Mouse (Mus musculus): ENCODE results near the gene Wdr59. TPM values are rescaled to one million over a fixed set of nuclear protein-coding genes. Genes with fewer than 3 reads are reported as not detected.

Wdr59 gene
- total RNA-seq, 1 experiment, result 10.4 TPM

DNA sequence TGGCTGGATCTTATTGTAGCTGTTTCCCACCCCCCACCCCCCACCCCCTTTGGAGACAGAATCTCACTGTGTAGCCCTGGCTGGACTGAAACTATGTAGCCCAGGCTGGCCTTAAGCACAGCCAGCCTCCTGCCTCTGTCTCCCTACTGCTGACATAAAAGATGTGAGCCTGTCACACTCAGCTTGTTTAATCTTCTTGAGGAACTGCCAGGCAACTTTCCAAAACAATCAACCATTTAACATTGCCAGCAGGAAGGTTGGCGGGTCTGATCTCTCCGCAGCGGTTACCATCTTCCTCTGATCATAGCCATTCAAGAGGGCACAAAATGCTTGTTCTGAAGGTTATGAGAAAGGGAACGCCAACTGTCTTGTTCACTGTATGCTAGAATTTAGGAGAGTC lies 11.6 kb upstream of the Wdr59 start:
- in situ Hi-C loops (cut with MboI; ENCODE audit: low sequenced_read_pairs in 2 of 2, unreplicated experiment in 2 of 2), result no loop called here
- TF ChIP-seq ZC3H11A (IDR thresholded peaks at IDR 0.05; ENCODE audit: borderline replicate concordance, low read depth, low read length), result no peak
- Histone ChIP-seq H3K36me3 (ENCODE audit: control insufficient read depth, insufficient read depth, low read length, poor library complexity, severe bottlenecking) (no peaks in the 10 kb centered on the region), H3K4me3 (ENCODE audit: insufficient read depth in 1 of 2, low read depth in 1 of 2, low read length in 2 of 2, poor library complexity in 1 of 2, severe bottlenecking in 1 of 2) (no peak overlapping the region), H3K9ac (ENCODE audit: insufficient read depth, low read depth, low read length, poor library complexity, severe bottlenecking) (no peak overlapping the region), H3K9me3 (ENCODE audit: control insufficient read depth, insufficient read depth, low read depth, low read length) (no peaks in the 10 kb centered on the region), H3K4me1 (ENCODE audit: control insufficient read depth in 2 of 2, insufficient read depth in 2 of 2, low read length in 2 of 2, poor library complexity in 1 of 2) (peaks cover 0 to 11% of the 10 kb centered on the region in 2 experiments; a peak in 2 of 4 replicates), H3K27ac (ENCODE audit: insufficient read depth, low read depth, low read length, poor library complexity, severe bottlenecking) (no peak overlapping the region)
- no peak for DNase-seq (ENCODE audit: low read depth, low spot score)

DNA sequence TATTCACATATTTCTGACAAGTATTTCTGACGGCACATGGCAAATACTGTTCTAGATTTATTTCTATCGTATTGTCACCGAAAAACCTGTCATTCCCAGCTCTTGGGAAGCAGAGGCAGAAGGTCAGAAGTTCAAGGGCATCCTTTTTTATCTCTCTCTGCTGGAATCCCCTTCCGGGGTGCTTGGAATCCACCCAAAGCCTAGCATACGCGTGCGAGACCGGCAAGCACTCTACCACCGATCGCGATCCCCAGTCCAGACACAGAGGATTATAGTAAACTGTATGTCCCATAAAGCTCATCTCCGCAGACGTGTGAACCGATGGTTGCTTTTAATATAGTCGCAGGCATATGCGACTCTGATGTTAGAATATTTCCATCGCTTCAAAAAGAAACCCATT lies 9.7 kb upstream of the Wdr59 start:
- no peak for TF ChIP-seq HCFC1 (IDR thresholded peaks at IDR 0.05; ENCODE audit: borderline replicate concordance, insufficient read depth, low read length)
- no peak for TF ChIP-seq ZNF384 (IDR thresholded peaks at IDR 0.05; ENCODE audit: low read depth, low read length)
- TF ChIP-seq MAFK (IDR thresholded peaks at IDR 0.05; ENCODE audit: insufficient read depth, low read depth, low read length), result no peak
- no peak for TF ChIP-seq CHD2 (IDR thresholded peaks at IDR 0.05; ENCODE audit: low read depth, low read length)
- TF ChIP-seq ZC3H11A (IDR thresholded peaks at IDR 0.05; ENCODE audit: borderline replicate concordance, low read depth, low read length), result no peak
- Histone ChIP-seq H3K9me3 (ENCODE audit: control insufficient read depth, insufficient read depth, low read depth, low read length) (no peaks in the 10 kb centered on the region), H3K27ac (ENCODE audit: insufficient read depth, low read depth, low read length, poor library complexity, severe bottlenecking) (no peak overlapping the region), H3K36me3 (ENCODE audit: control insufficient read depth, insufficient read depth, low read length, poor library complexity, severe bottlenecking) (no peaks in the 10 kb centered on the region), H3K4me1 (ENCODE audit: control insufficient read depth in 2 of 2, insufficient read depth in 2 of 2, low read length in 2 of 2, poor library complexity in 1 of 2) (peaks cover 0 to 7% of the 10 kb centered on the region in 2 experiments; a peak in 2 of 4 replicates), H3K9ac (ENCODE audit: insufficient read depth, low read depth, low read length, poor library complexity, severe bottlenecking) (no peak overlapping the region), H3K4me3 (ENCODE audit: insufficient read depth in 1 of 2, low read depth in 1 of 2, low read length in 2 of 2, poor library complexity in 1 of 2, severe bottlenecking in 1 of 2) (no peak overlapping the region)
- in situ Hi-C loops (cut with MboI; ENCODE audit: low sequenced_read_pairs in 2 of 2, unreplicated experiment in 2 of 2), result no loop called here
- no peak for DNase-seq (ENCODE audit: low read depth, low spot score)

DNA sequence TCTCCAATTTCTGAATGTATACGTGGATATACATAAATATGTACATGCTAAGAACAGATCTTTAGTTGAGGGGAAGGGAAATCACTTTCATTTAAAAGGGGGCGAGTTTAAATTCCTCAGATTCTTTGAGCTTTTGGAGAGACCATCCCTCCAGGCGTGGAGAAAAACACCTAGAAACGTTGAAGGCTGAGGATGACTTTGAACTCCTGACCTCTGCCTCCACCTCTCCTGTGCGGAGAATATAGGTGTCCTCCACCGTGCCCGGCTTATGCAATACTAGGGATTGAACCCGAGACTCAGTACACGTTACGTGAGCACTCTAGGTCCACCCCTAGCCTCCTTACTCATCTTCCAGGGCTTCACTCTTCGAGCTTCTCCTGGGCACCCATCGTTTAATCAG lies 9.3 kb upstream of the Wdr59 start:
- H3K27ac ChIP-seq (ENCODE audit: insufficient read depth, low read depth, low read length, poor library complexity, severe bottlenecking), result no peak overlapping the region
- DNase-seq (ENCODE audit: low read depth, low spot score), result no peak
- H3K36me3 ChIP-seq (ENCODE audit: control insufficient read depth, insufficient read depth, low read length, poor library complexity, severe bottlenecking), result no peaks in the 10 kb centered on the region
- H3K4me3 ChIP-seq (ENCODE audit: insufficient read depth in 1 of 2, low read depth in 1 of 2, low read length in 2 of 2, poor library complexity in 1 of 2, severe bottlenecking in 1 of 2), result no peak overlapping the region
- peaks cover 0 to 7% of the 10 kb centered on the region in 2 experiments; a peak in 2 of 4 replicates for H3K4me1 ChIP-seq (ENCODE audit: control insufficient read depth in 2 of 2, insufficient read depth in 2 of 2, low read length in 2 of 2, poor library complexity in 1 of 2)
- no peaks in the 10 kb centered on the region for H3K9me3 ChIP-seq (ENCODE audit: control insufficient read depth, insufficient read depth, low read depth, low read length)
- H3K9ac ChIP-seq (ENCODE audit: insufficient read depth, low read depth, low read length, poor library complexity, severe bottlenecking), result no peak overlapping the region
- no peak for TF ChIP-seq MAFK (IDR thresholded peaks at IDR 0.05; ENCODE audit: insufficient read depth, low read depth, low read length)
- no peak for TF ChIP-seq ZC3H11A (IDR thresholded peaks at IDR 0.05; ENCODE audit: borderline replicate concordance, low read depth, low read length)
- TF ChIP-seq ZNF384 (IDR thresholded peaks at IDR 0.05; ENCODE audit: low read depth, low read length), result no peak
- TF ChIP-seq CHD2 (IDR thresholded peaks at IDR 0.05; ENCODE audit: low read depth, low read length), result no peak
- no peak for TF ChIP-seq HCFC1 (IDR thresholded peaks at IDR 0.05; ENCODE audit: borderline replicate concordance, insufficient read depth, low read length)
- in situ Hi-C loops (cut with MboI; ENCODE audit: low sequenced_read_pairs in 2 of 2, unreplicated experiment in 2 of 2), result no loop called here

DNA sequence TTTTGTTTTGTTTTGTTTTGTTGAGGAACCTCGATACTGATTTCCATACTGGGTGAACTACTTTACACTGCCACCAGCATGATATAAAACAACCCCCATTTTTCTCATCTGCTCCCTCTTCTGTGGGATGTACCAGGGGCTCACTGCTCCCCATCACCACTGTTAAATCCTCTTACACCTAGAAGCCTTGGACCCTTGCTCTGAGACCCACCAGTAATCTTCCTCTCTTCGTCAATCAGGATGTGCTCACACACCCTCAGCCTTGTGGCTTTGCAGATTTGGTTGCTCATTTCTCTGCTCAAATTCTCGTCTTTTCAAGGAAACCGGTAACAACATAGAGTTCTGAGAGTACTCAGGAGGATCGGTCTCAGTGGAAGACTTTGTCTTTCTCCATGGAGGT lies 6.2 kb upstream of the Wdr59 start:
- Histone ChIP-seq H3K36me3 (ENCODE audit: control insufficient read depth, insufficient read depth, low read length, poor library complexity, severe bottlenecking) (no peaks in the 10 kb centered on the region), H3K9me3 (ENCODE audit: control insufficient read depth, insufficient read depth, low read depth, low read length) (no peaks in the 10 kb centered on the region), H3K9ac (ENCODE audit: insufficient read depth, low read depth, low read length, poor library complexity, severe bottlenecking) (no peak overlapping the region), H3K27ac (ENCODE audit: insufficient read depth, low read depth, low read length, poor library complexity, severe bottlenecking) (no peak overlapping the region), H3K4me3 (ENCODE audit: insufficient read depth in 1 of 2, low read depth in 1 of 2, low read length in 2 of 2, poor library complexity in 1 of 2, severe bottlenecking in 1 of 2) (no peak overlapping the region), H3K4me1 (ENCODE audit: control insufficient read depth in 2 of 2, insufficient read depth in 2 of 2, low read length in 2 of 2, poor library complexity in 1 of 2) (peaks cover 0 to 5% of the 10 kb centered on the region in 2 experiments; a peak in 2 of 4 replicates)
- in situ Hi-C loops (cut with MboI; ENCODE audit: low sequenced_read_pairs in 2 of 2, unreplicated experiment in 2 of 2), result no loop called here
- no peak for DNase-seq (ENCODE audit: low read depth, low spot score)
- TF ChIP-seq CHD2 (IDR thresholded peaks at IDR 0.05; ENCODE audit: low read depth, low read length) (no peak), ZC3H11A (IDR thresholded peaks at IDR 0.05; ENCODE audit: borderline replicate concordance, low read depth, low read length) (no peak), MAFK (IDR thresholded peaks at IDR 0.05; ENCODE audit: insufficient read depth, low read depth, low read length) (no peak), ZNF384 (IDR thresholded peaks at IDR 0.05; ENCODE audit: low read depth, low read length) (no peak)

DNA sequence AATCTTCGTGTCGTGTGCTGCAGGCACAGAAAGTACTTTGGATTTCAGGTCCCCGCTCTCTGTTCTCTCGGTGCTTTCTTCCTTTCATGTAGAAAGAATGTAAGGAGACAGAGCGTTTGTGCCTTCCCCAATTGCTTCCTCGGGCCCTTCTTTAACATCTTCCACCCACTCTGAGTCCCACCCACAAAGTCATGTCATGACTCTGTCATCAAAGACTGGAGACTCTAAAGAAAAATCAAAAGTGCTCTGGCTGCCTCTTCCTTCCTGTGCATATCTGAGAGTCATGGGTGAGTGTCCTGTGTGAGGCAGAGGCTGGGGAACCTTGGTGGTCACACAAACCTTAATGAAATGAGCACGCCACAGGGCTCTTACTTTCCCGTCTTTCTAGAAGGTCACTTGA lies 5.3 kb upstream of the Wdr59 start:
- in situ Hi-C loops (cut with MboI; ENCODE audit: low sequenced_read_pairs in 2 of 2, unreplicated experiment in 2 of 2), result no loop called here
- Histone ChIP-seq H3K27ac (ENCODE audit: insufficient read depth, low read depth, low read length, poor library complexity, severe bottlenecking) (no peak overlapping the region), H3K4me3 (ENCODE audit: insufficient read depth in 1 of 2, low read depth in 1 of 2, low read length in 2 of 2, poor library complexity in 1 of 2, severe bottlenecking in 1 of 2) (no peak overlapping the region), H3K4me1 (ENCODE audit: control insufficient read depth in 2 of 2, insufficient read depth in 2 of 2, low read length in 2 of 2, poor library complexity in 1 of 2) (peaks cover 0 to 5% of the 10 kb centered on the region in 2 experiments; a peak in 2 of 4 replicates), H3K9ac (ENCODE audit: insufficient read depth, low read depth, low read length, poor library complexity, severe bottlenecking) (no peak overlapping the region), H3K9me3 (ENCODE audit: control insufficient read depth, insufficient read depth, low read depth, low read length) (no peaks in the 10 kb centered on the region), H3K36me3 (ENCODE audit: control insufficient read depth, insufficient read depth, low read length, poor library complexity, severe bottlenecking) (no peaks in the 10 kb centered on the region)
- no peak for DNase-seq (ENCODE audit: low read depth, low spot score)
- TF ChIP-seq MAFK (IDR thresholded peaks at IDR 0.05; ENCODE audit: insufficient read depth, low read depth, low read length) (no peak), ZNF384 (IDR thresholded peaks at IDR 0.05; ENCODE audit: low read depth, low read length) (no peak), HCFC1 (IDR thresholded peaks at IDR 0.05; ENCODE audit: borderline replicate concordance, insufficient read depth, low read length) (no peak), ZC3H11A (IDR thresholded peaks at IDR 0.05; ENCODE audit: borderline replicate concordance, low read depth, low read length) (no peak), CHD2 (IDR thresholded peaks at IDR 0.05; ENCODE audit: low read depth, low read length) (no peak)

Data from ES-E14 (cell line).